Mouse (Mus musculus) stomach, embryonic 15.5 days (tissue): ENCODE measurements at regions not wholly inside any gene's neighbourhood (a gene's known extent, or its start where the extent isn't known, plus 50 kb on each side); places are given as distances from the start of the nearest gene placed in this dataset.
A peak's percentile ranks its signal among the peaks of the same experiment; 100 is the strongest.

Experiments
- ATAC-seq: fragments of 200-750 bp; cut with Nextera tagmentation; 2 replicates; pipeline ENCODE4 v1.8.0; 2017; ENCODE audit warnings: low read depth, moderate number of reproducible peaks, moderate TSS enrichment; ENCODE audit not compliant: insufficient read depth, low FRiP score
- H3K27ac ChIP-seq: fragments of 300-500 bp; sonication (generic); 2 replicates; pipeline ENCODE4 v1.5.1; 2015; ENCODE audit warnings: mild to moderate bottlenecking, inconsistent platforms
- H3K27me3 ChIP-seq: fragments of 300-500 bp; sonication (generic); replicated peaks from 2 replicates; pipeline ENCODE4 v1.6.1; 2015; ENCODE audit warnings: inconsistent platforms
- H3K36me3 ChIP-seq: fragments of 300-500 bp; sonication (generic); 2 replicates; pipeline ENCODE4 v1.6.1; 2015; ENCODE audit warnings: inconsistent platforms
- H3K4me1 ChIP-seq: fragments of 300-500 bp; sonication (generic); 2 replicates; pipeline ENCODE4 v1.6.1; 2015; ENCODE audit warnings: inconsistent platforms
- H3K4me2 ChIP-seq: fragments of 300-500 bp; sonication (generic); 2 replicates; pipeline ENCODE4 v1.6.1; 2015; ENCODE audit warnings: mild to moderate bottlenecking, inconsistent platforms
- H3K4me3 ChIP-seq: fragments of 300-500 bp; sonication (generic); replicated peaks from 2 replicates; pipeline ENCODE4 v1.5.1; 2015; ENCODE audit warnings: inconsistent platforms
- H3K9ac ChIP-seq: fragments of 300-500 bp; sonication (generic); 2 replicates; pipeline ENCODE4 v1.6.1; 2015; ENCODE audit warnings: inconsistent platforms
- H3K9me3 ChIP-seq: fragments of 300-500 bp; sonication (generic); 2 replicates; pipeline ENCODE4 v1.6.1; 2016; ENCODE audit warnings: inconsistent platforms
- WGBS: fragments of 180-500 bp; shearing (Covaris S2); methylation state at CpG from one replicate; pipeline ENCODE4 v1.1.7; 2015; 5-methylcytosine and 5-hydroxymethylcytosine counted together

DNA sequence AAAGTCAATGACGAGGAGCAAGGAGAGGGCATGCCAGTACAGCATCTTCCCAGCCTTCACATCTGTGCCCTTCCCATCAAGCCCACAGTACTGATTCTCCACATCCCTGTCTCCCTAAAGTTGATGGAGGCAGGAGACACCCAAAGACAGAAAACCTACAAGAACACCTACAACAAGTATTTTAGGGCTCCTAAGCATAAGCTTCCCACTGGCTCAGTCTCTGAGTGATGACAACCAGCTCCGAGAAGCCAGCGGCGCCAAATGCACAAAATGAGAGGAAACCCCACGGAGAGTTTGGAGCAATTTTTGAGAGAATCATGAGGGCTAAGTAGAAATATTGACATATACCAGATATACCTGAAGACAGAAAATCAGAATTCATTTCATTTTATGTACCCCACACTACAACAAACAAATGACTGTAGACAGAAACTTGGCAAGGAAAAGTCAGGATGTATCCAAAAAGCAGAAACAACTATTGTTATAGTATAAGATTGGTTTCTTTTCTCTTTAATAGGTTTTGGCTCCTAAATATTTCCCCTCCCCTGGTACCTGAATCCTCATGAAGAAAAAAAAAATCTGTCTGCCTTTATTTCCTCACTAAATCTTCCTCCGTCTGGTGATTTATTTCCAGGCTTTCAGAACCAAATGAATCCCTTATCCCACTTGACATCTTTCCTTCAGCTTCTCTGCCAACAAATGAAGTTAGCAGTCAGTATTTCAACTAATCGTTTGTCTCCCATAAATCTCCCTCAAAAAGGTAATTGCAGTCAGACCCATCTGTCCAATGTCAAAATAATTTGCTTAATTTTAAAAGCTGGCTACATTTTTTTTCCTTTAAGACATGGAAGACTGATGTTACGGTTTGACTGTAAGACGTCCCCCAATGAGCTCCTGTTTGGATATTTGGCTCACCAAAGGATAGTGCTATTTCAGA, 102.0 kb downstream of the Actbl2 start:
- Histone ChIP-seq H3K4me2 (no peak overlapping the region), H3K27ac (no peak overlapping the region), H3K4me1 (no peaks in the 10 kb centered on the region), H3K36me3 (no peaks in the 10 kb centered on the region), H3K4me3 (no peak overlapping the region), H3K9me3 (no peaks in the 10 kb centered on the region), H3K27me3 (no peaks in the 10 kb centered on the region), H3K9ac (no peak overlapping the region)
- no peak for ATAC-seq
- 60% methylated on average over 9 of the region's 9 CpGs for WGBS

DNA sequence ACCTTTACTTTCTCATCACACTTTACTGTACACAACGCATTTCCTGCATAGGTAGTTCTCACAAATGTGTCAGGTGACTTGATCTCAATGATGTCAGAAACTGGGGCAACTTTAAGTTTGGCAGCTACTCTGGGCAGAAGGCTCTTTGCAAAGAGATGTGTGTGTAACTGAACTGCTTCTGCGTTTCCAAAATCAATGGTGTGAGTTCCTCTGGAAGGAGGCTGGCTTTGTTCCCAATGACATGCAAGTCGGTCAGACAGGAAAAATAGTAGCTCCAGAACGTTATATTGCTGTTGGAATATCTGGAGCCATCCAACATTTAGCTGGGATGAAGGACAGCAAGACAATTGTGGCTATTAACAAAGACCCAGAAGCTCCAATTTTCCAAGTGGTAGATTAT, 106.6 kb downstream of the Actbl2 start:
- WGBS: 68% methylated on average over 4 of the region's 4 CpGs
- ATAC-seq: no peak
- H3K9me3 ChIP-seq: no peaks in the 10 kb centered on the region

DNA sequence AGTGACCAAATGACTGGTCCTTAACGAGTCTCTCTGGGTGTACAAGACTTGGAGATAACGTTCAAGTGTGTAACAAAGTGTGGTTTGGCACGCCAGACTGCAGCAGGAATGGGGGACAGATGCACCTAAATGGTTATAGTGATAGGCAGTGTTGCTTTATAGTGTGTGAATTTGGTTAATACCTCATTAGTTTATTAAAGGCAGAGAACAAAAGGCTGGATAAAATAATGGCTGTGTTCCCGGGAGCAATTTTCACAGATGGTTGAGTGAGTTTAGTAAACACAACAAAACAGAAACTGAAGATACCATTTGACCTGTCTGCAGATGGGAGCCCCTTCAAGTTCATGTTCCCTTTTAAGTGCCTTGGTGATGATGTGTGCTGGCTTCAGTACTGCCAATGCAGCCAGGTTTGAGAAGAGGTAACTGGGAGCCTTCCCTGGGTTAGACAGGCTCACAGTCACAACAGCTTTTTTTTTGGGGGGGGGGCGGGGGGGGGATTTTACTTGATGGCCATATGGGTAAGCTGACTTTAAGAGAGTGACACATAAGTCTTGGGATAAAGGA, 108.4 kb downstream of the Actbl2 start:
- 58% methylated on average over 5 of the region's 5 CpGs for WGBS

More for the DNA sequence above, 106.6 kb downstream of the Actbl2 start:
- Histone ChIP-seq H3K4me3 (no peak overlapping the region), H3K4me2 (no peak overlapping the region), H3K27ac (no peak overlapping the region), H3K27me3 (no peaks in the 10 kb centered on the region), H3K36me3 (no peaks in the 10 kb centered on the region), H3K9ac (no peak overlapping the region), H3K4me1 (no peaks in the 10 kb centered on the region)

GRCm38 (mm10) chr13:111366871-111367270, 112.1 kb downstream of the Actbl2 start:
- Histone ChIP-seq H3K27me3 (no peaks in the 10 kb centered on the region), H3K4me3 (no peak overlapping the region), H3K4me1 (no peaks in the 10 kb centered on the region), H3K9me3 (no peaks in the 10 kb centered on the region), H3K4me2 (no peak overlapping the region), H3K36me3 (no peaks in the 10 kb centered on the region), H3K27ac (no peak overlapping the region), H3K9ac (no peak overlapping the region)
- ATAC-seq: no peak
- WGBS: 82% methylated on average over 8 of the region's 8 CpGs

More for the DNA sequence above, 108.4 kb downstream of the Actbl2 start:
- Histone ChIP-seq H3K36me3 (no peaks in the 10 kb centered on the region), H3K9ac (no peak overlapping the region), H3K9me3 (no peaks in the 10 kb centered on the region), H3K27ac (no peak overlapping the region), H3K4me2 (no peak overlapping the region), H3K4me3 (no peak overlapping the region), H3K27me3 (no peaks in the 10 kb centered on the region), H3K4me1 (no peaks in the 10 kb centered on the region)
- no peak for ATAC-seq

- ATAC-seq: no peak
- Histone ChIP-seq H3K4me2 (no peak overlapping the region), H3K4me3 (no peak overlapping the region), H3K9me3 (no peaks in the 10 kb centered on the region), H3K9ac (no peak overlapping the region), H3K4me1 (no peaks in the 10 kb centered on the region), H3K27me3 (no peaks in the 10 kb centered on the region), H3K36me3 (no peaks in the 10 kb centered on the region), H3K27ac (no peak overlapping the region)
- WGBS: 62% methylated on average over 3 of the region's 3 CpGs
These were observed 112.8 kb downstream of the Actbl2 start for GRCm38 (mm10) chr13:111367620-111368019.

DNA sequence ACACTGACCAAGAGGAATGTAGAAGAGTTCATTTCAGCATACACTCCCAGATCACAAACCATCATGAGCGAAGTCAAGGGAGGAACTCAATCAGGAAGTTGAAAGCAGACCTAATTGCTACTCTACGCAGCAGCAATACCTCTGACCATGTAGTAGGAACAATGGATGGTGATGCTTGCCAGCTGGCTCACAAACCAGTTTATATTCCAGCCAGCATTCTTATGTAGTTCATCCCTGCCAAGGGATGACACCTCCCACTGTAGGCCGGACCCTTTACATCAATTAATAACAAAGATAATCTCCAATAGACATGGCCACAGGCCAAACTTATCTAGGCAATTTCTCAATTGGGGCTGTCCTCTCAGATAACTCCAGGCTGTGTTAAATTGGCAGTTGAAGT, 115.1 kb downstream of the Actbl2 start:
- H3K4me2 ChIP-seq: no peak overlapping the region
- ATAC-seq: no peak
- WGBS: 73% methylated on average over 3 of the region's 3 CpGs

DNA sequence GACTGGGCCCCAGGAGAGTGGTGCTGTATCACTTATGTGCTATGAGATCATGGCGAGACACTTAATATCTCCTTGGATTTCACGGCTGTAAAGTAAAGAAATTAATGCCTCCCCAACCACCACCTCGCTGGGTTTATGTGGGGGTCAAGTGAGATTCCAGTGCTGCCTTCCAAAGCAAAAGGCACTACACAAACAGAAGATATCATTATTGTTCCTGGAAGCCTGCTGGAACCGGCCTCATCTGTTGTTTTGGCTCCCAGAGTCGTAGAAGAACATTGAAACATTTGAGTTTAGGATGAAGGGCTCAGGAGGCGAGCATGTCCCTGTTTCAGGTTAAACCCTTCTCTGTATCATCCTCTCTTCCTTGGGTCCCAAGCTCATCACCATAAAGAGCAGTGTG, 116.6 kb downstream of the Gpbp1 start:
- Histone ChIP-seq H3K27me3 (no peaks in the 10 kb centered on the region), H3K9ac (no peak overlapping the region), H3K27ac (peak overlapping the region; percentile 70), H3K36me3 (no peaks in the 10 kb centered on the region), H3K4me1 (no peaks in the 10 kb centered on the region), H3K4me3 (no peak overlapping the region), H3K9me3 (no peaks in the 10 kb centered on the region), H3K4me2 (no peak overlapping the region)
- no peak for ATAC-seq
- 53% methylated on average over 6 of the region's 6 CpGs for WGBS

More for the DNA sequence above, 115.1 kb downstream of the Actbl2 start:
- H3K36me3 ChIP-seq: no peaks in the 10 kb centered on the region
- H3K9ac ChIP-seq: no peak overlapping the region
- no peaks in the 10 kb centered on the region for H3K27me3 ChIP-seq
- H3K27ac ChIP-seq: no peak overlapping the region
- H3K4me3 ChIP-seq: no peak overlapping the region
- H3K4me1 ChIP-seq: no peaks in the 10 kb centered on the region
- no peaks in the 10 kb centered on the region for H3K9me3 ChIP-seq

DNA sequence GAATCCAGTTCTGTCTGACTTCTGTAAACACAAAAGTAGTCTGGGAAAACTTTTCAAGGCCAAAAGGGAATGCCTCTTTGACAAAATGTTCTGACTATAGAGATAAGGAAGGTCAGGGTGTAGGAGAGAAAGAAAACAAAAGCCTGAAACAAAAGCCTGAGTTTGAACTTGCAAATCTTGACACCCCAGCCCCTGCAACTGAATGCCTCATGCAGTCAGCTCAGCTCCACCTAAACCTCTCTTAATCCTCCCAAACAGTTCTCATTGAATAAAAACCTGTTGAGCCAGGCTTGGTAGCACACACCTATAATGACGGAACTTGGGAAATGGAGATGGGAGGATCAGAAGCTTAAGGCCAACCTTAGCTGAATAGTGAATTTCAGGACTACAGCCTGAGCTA, 116.1 kb downstream of the Gpbp1 start:
- peak; percentile 50 for ATAC-seq
- no peaks in the 10 kb centered on the region for H3K36me3 ChIP-seq

More for the DNA sequence above, 116.1 kb downstream of the Gpbp1 start:
- H3K27me3 ChIP-seq: no peaks in the 10 kb centered on the region
- H3K4me2 ChIP-seq: no peak overlapping the region
- H3K4me1 ChIP-seq: no peaks in the 10 kb centered on the region
- no peak overlapping the region for H3K4me3 ChIP-seq
- 66% methylated on average over 1 of the region's 1 CpGs for WGBS
- H3K27ac ChIP-seq: no peak overlapping the region
- H3K9me3 ChIP-seq: no peaks in the 10 kb centered on the region
- H3K9ac ChIP-seq: no peak overlapping the region
